Mouse (Mus musculus) hindlimb bud, embryonic 11.5 days (tissue): Measurements from ENCODE around the gene Gm49721.
"Not testable (repeated sequence)": the region's sequence is repeated elsewhere in the genome, so short reads cannot be mapped to it uniquely, and the experiment has no call there.

ENCODE experiments used
- DNase-seq: peaks from one replicate; pipeline ENCODE4 v3.0.0-alpha.2; 2012; ENCODE audit warnings: low read depth, low spot score; ENCODE audit errors: extremely low spot score

The Gm49721 gene

DNA sequence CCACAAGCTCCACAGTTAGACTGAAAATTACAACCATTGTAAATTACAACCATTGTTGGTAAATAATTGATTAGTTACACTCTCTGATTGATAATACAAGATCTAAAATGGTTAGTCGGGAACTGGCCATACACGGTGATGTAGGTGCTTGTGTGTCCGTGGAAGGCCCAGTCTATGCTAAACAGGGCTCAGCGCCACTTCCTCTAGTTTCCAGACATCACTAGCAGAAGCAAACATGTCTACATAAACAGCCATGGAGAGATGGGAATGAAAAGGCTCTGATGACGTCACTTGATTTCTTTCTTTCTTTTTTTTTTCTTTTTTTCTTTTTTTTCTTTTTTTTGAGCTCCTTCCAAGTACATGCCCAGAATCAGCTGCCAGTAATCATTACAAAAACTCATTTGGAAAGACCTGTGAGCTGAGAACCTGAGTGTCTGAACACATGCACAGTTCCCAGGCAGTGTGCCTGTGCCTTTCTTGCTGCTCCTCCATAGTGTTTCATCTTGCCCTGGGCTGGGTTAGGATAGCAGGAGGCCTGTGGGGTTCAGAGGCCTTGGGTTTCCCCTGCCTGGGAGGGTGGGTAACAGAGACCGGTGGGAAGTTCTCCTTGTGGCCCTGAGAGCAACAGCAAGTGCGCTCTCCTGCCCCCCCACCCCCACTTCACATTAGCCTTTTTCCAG, 91.0 kb downstream of the Gm49721 start:
- DNase-seq = not testable (repeated sequence)

DNA sequence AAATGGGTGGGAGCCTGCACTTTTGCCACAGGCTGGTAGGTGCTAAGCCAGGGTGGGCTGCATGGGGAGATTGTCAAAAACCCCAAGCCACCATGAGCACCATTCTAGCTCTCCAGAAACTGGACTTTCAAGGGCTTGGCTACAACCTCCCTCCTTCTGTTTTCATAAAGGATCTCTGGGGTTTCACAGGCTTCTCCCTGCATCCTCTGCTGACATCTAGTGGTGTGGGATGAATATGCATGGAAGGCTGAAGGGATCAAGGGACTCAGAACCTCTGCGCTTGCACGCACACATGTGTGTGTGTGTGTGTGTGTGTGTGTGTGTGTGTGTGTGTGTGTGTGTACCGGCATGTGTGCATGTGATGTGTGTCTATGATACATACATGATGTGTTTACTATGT, 95.8 kb downstream of the Gm49721 start:
- DNase-seq = not testable (repeated sequence)

DNA sequence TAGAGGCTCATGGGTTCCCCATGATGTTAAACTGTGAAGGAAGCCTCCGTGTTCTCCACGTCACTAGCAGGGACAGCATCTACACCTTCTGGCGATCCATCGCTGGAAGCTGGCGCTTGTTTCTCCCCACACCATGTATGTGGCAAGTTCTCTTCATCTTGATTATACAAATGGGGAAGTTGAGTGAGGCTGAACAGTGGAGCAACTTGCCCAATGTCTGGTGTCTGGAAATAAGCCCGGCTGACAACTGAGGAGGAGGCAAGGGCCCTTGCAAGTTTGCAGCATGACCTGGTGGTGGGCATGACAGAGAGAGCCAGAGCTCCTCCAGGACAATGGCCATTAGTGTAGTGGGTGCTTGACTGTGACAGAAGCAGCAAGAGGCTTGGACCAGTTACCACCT, 96.8 kb downstream of the Gm49721 start:
- not testable (repeated sequence) for DNase-seq

DNA sequence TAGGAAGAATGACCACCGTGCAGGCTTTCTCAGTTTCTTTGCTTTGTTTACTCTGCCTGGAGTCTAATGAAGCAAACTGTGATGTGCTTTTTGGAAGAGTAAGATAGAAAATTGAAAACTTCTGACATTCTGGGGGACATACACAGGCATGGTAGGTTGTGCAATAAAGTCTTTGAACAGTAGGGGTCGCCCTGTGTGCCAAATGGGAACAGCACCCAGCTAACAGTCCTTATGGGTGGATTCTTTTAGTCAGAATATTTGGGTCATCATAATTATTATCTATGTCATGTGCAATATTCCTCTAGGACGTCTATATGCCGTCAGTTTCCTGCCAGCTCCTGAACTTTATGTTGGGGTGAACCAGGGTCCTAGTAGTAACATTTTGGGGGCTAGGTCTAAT, 100.9 kb downstream of the Gm49721 start:
- DNase-seq = not testable (repeated sequence)

DNA sequence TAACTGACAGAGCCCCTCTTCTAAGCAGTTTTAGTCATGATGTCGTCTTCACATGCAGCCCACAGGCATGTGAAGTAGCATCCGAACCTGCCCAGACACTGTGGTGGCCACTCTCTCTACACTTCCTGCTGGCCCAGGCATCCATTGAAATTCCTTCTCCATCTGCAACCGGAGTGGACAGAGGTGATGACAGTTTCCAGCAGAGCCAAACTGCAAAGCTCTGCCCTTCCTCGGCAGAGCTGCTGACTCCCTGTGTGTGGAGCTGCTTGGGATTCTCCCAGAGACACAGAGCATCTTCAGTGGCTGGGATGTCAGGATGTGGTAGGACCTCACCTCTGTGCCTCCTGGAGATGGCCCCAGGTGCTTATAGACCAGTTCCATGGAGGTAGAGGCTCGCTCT, 105.8 kb downstream of the Gm49721 start:
- not testable (repeated sequence) for DNase-seq

DNA sequence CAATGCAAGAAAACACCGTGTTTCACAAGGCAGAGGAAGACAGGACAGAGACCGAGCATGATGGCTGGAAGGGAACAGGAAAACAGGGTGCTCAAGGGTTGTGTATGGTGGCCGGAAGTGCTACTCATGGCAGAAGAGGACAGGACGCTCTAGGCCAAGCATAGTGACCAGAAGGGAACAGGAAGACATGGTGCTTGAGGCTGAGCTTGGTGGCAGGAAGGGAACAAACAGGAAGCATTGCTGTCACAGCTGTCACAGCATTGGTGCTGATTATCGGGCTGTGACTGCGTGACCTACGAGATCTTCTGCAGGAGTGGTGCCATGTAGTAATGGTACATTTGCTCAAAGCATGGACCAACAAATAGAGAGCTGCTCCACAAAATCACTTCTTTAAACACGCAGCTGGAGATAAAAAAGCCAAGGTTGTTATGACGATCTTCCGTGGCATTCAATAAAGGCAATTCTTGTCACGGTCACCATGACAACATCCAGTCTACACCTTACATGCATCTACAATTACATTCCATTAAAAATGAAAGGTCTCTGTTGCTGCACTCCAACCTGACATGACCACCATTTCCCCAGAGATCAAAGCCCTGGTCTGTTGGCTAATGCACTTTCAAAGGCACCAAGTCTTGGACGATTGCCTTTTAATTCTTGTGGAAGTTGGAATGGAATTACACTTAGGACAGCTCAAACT, 106.9 kb downstream of the Gm49721 start:
- DNase-seq = not testable (repeated sequence)

DNA sequence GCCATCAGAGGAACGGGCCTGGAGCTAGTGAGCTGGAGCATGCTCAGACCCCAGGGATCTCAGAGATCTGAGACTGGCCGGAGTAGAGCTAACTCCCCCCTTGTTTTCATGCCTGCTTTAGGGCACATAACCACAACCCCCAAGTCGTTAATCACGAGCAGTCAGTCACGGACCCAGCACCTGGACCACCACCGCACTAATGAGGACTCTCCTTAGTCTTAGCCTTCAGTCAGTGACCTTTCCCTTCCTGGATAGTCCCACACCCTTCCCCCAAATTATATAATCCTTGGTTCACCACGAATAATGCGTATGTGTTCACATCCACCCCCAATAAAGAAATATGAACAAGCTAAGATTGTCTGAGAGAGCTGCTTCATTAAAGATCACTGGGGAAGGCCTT, 108.1 kb downstream of the Gm49721 start:
- DNase-seq = not testable (repeated sequence)
